Mouse (Mus musculus) kidney, adult 11 months (tissue): ENCODE measurements around the gene Gm12248.

Source experiments
- DNase-seq: peaks from one replicate; pipeline ENCODE4 v3.0.0; 2022

Gm12248 gene

GRCm38 (mm10) chr11:58093021-58093528 lies at the start of gene Gm12248:
Gene Gm12248 (minus strand): TSS chr11:58093134.
- peak; percentile 46 for DNase-seq

- DNase-seq: no peak
These were observed 46.5 kb upstream of the Gm12248 start for GRCm38 (mm10) chr11:58139466-58139865.

- no peak for DNase-seq
These were observed 45.9 kb upstream of the Gm12248 start for GRCm38 (mm10) chr11:58138821-58139220.

GRCm38 (mm10) chr11:58136677-58137076 lies 43.7 kb upstream of the Gm12248 start:
- DNase-seq: no peak

- DNase-seq: no peak
These were observed 42.4 kb upstream of the Gm12248 start for GRCm38 (mm10) chr11:58135296-58135695.

- no peak for DNase-seq
These were observed 41.9 kb upstream of the Gm12248 start for GRCm38 (mm10) chr11:58134869-58135268.

- no peak for DNase-seq
These were observed 39.1 kb upstream of the Gm12248 start for GRCm38 (mm10) chr11:58132026-58132425.

GRCm38 (mm10) chr11:58129302-58129843 lies 36.4 kb upstream of the Gm12248 start:
- DNase-seq: no peak

- DNase-seq: no peak
These were observed 34.6 kb upstream of the Gm12248 start for GRCm38 (mm10) chr11:58127544-58127943.

- peak; percentile 83 for DNase-seq
These were observed 33.6 kb upstream of the Gm12248 start for GRCm38 (mm10) chr11:58126397-58127160.

GRCm38 (mm10) chr11:58125021-58125420 lies 32.1 kb upstream of the Gm12248 start:
- no peak for DNase-seq

GRCm38 (mm10) chr11:58123711-58124110 lies 30.8 kb upstream of the Gm12248 start:
- no peak for DNase-seq

GRCm38 (mm10) chr11:58121351-58121750 lies 28.4 kb upstream of the Gm12248 start:
- no peak for DNase-seq

GRCm38 (mm10) chr11:58120655-58121054 lies 27.7 kb upstream of the Gm12248 start:
- DNase-seq: no peak

GRCm38 (mm10) chr11:58117044-58117652 lies 24.2 kb upstream of the Gm12248 start:
- no peak for DNase-seq

- peak; percentile 27 for DNase-seq
These were observed 23.6 kb upstream of the Gm12248 start for GRCm38 (mm10) chr11:58116560-58116959.

- DNase-seq: no peak
These were observed 14.9 kb upstream of the Gm12248 start for GRCm38 (mm10) chr11:58107664-58108337.

GRCm38 (mm10) chr11:58107009-58107408 lies 14.1 kb upstream of the Gm12248 start:
- DNase-seq: no peak

GRCm38 (mm10) chr11:58104351-58104791 lies 11.4 kb upstream of the Gm12248 start:
- no peak for DNase-seq

GRCm38 (mm10) chr11:58103697-58104306 lies 10.9 kb upstream of the Gm12248 start, which contains the start of gene Cnot8:
Gene Cnot8 (plus strand): TSS chr11:58104153.
- peak; percentile 99 for DNase-seq

GRCm38 (mm10) chr11:58103344-58103653 lies 10.4 kb upstream of the Gm12248 start:
- no peak for DNase-seq

- DNase-seq: no peak
These were observed 9.8 kb upstream of the Gm12248 start for GRCm38 (mm10) chr11:58102581-58103343.
